Mouse (Mus musculus) brain, adult 2 months (tissue): Measurements from ENCODE around the gene Lcn8.
A peak's percentile ranks its signal among the peaks of the same experiment; 100 is the strongest.
"Not testable (repeated sequence)": the region's sequence is repeated elsewhere in the genome, so short reads cannot be mapped to it uniquely, and the experiment has no call there.

Source experiments
- DNase-seq: peaks from one replicate; pipeline ENCODE4 v3.0.0; 2011; ENCODE audit warnings: low read depth, low spot score

Gene Lcn8

GRCm38 (mm10) chr2:25664125-25664524 is 11.2 kb downstream of the Lcn8 start:
- no peak for DNase-seq

- no peak for DNase-seq
Measured at GRCm38 (mm10) chr2:25666516-25666915, 13.6 kb downstream of the Lcn8 start.

GRCm38 (mm10) chr2:25676486-25676885 is 23.6 kb downstream of the Lcn8 start, which contains the start of gene Lcn6:
Lcn6 (plus strand) TSS chr2:25676786.
- DNase-seq: no peak

GRCm38 (mm10) chr2:25679559-25679958 is 26.6 kb downstream of the Lcn8 start:
- DNase-seq: no peak

GRCm38 (mm10) chr2:25682426-25682825 is 29.5 kb downstream of the Lcn8 start, which contains the start of gene Lcn10:
Lcn10 (plus strand) TSS chr2:25682726.
- no peak for DNase-seq

GRCm38 (mm10) chr2:25686941-25687340 is 34.0 kb downstream of the Lcn8 start:
- DNase-seq: no peak

GRCm38 (mm10) chr2:25694605-25695004 is 41.7 kb downstream of the Lcn8 start:
- DNase-seq: peak; percentile 79

GRCm38 (mm10) chr2:25696951-25697350 is 44.0 kb downstream of the Lcn8 start:
- no peak for DNase-seq

- DNase-seq: no peak
Measured at GRCm38 (mm10) chr2:25698696-25699095, 45.8 kb downstream of the Lcn8 start.

- not testable (repeated sequence) for DNase-seq
Measured at GRCm38 (mm10) chr2:25699743-25700142, 46.8 kb downstream of the Lcn8 start, which contains the start of gene Obp2a. Obp2a (plus strand) TSS chr2:25700043.

GRCm38 (mm10) chr2:25701001-25701400 is 48.1 kb downstream of the Lcn8 start:
- DNase-seq: no peak

- DNase-seq: no peak
Measured at GRCm38 (mm10) chr2:25703706-25704105, 50.8 kb downstream of the Lcn8 start.
